Mouse (Mus musculus) G1E (cell line): ENCODE results near the gene Wdr4.

ENCODE experiments used
- CTCF ChIP-seq: IDR thresholded peaks from 2 replicates; pipeline ENCODE4 v1.5.1; 2012; ENCODE audit warnings: low read depth, low read length, inconsistent platforms, mixed read lengths
- GATA1 ChIP-seq: IDR thresholded peaks from 2 replicates; pipeline ENCODE4 v1.6.1; 2012; ENCODE audit warnings: borderline replicate concordance, low read length, inconsistent platforms, mixed read lengths
- POLR2AphosphoS5 ChIP-seq: IDR thresholded peaks from 2 replicates; pipeline ENCODE4 v1.6.1; 2012; ENCODE audit warnings: low read depth, low read length, inconsistent platforms; ENCODE audit not compliant: insufficient replicate concordance
- TAL1 ChIP-seq: conservative IDR thresholded peaks from 2 replicates; pipeline ENCODE4 v1.6.1; 2012; ENCODE audit warnings: low read depth, low read length, inconsistent platforms, mixed read lengths

DNA sequence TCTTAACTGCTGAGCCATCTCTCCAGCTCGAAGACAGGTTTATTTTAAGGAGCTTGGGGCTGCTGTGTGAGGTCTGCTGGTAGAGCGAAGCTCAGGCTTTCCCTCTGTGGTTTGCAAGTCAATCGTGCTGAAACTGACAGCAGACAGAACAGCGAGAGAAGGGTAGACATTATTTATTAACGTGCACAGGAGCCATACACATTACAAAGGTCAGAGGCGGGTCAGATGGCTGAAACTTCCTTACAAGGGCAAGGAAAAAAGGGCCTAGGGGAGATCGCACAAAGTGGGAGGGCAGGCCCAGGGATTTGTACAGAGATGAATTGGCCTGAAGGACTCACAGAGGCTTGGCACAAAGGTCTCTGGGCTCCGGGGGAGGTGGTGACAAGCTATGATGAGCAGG is 29.6 kb upstream of the Wdr4 start:
- no peak for TF ChIP-seq POLR2AphosphoS5
- TF ChIP-seq TAL1 = no peak
- TF ChIP-seq CTCF = no peak
- TF ChIP-seq GATA1 = no peak
